19 mouse cellular contexts compared by ENCODE assay signal in genomic region chr9:60529348-60530243, GRCm38 (mm10). TPM values are rescaled to one million over a fixed set of nuclear protein-coding genes. Genes with fewer than 3 reads are reported as not detected.
A peak's percentile ranks its signal among the peaks of the same experiment; 100 is the strongest.
DNase-seq lines count a peak whose midpoint lies in the region; ATAC-seq lines count a peak whose summit lies in the region.
"Had no signal": no experiment of that assay in that cellular context is flagged by ENCODE, and none has a peak within 500 bp of the region (broad histone marks: within the 10 kb centered on the region; RNA-seq: fewer than 3 reads in every experiment).

No protein-coding gene starts in this region.

- H3K36me3 ChIP-seq in heart, embryonic 10.5 days = no peaks in the 10 kb centered on the region
- H3K36me3 ChIP-seq in lung, embryonic 16.5 days (ENCODE audit: control insufficient read depth, insufficient read depth, low read length) = no peaks in the 10 kb centered on the region
- H3K36me3 ChIP-seq: forebrain, embryonic 15.5 days had no signal

- no peak overlapping the region for H3K4me3 ChIP-seq in heart, embryonic 10.5 days
- no peak overlapping the region for H3K4me3 ChIP-seq in lung, embryonic 16.5 days (ENCODE audit: low read length)
- H3K4me3 ChIP-seq: forebrain, embryonic 15.5 days had no signal

- H3K4me1 ChIP-seq in heart, embryonic 10.5 days = peaks cover 52% of the 10 kb centered on the region
- peaks cover 15% of the 10 kb centered on the region for H3K4me1 ChIP-seq in lung, embryonic 16.5 days (replicated peaks; ENCODE audit: control insufficient read depth, insufficient read depth, low read length)
- H3K4me1 ChIP-seq: forebrain, embryonic 15.5 days had no signal

- peak overlapping the region; percentile 68; the same call in 1 of the 2 replicates for H3K27ac ChIP-seq in heart, embryonic 10.5 days
- no peak overlapping the region for H3K27ac ChIP-seq in lung, embryonic 16.5 days (ENCODE audit: low read length)
- H3K27ac ChIP-seq: forebrain, embryonic 15.5 days; hindbrain, postnatal 0 days; macrophage had no signal

- no peaks in the 10 kb centered on the region for H3K9me3 ChIP-seq in heart, embryonic 10.5 days
- H3K9me3 ChIP-seq in lung, embryonic 16.5 days (ENCODE audit: control insufficient read depth, low read length) = no peaks in the 10 kb centered on the region
- H3K9me3 ChIP-seq: forebrain, embryonic 15.5 days had no signal

- no peak overlapping the region for H3K9ac ChIP-seq in lung, embryonic 16.5 days (ENCODE audit: low read length)
- H3K9ac ChIP-seq: forebrain, embryonic 15.5 days had no signal

- no peak for DNase-seq in heart, embryonic 10.5 days (ENCODE audit: low spot score)
- no peak for DNase-seq in heart, adult 8-10 months (ENCODE audit: low spot score)
- DNase-seq in lung, adult 18-20 months = peak; percentile 72 to 75
- DNase-seq in lung, postnatal 14 days = no peak
- no peak for DNase-seq in ovary, postnatal 36 days (ENCODE audit: low spot score)
- DNase-seq: adrenal gland, postnatal 25 days; cerebellum, adult 11 months; cerebellum, postnatal 25 days; embryo, embryonic 11 days; gastrocnemius, postnatal 14 days; kidney, postnatal 4 days; thymus, postnatal 14 days had no signal

- H3K4me2 ChIP-seq in lung, embryonic 16.5 days (ENCODE audit: low read depth, low read length) = no peak overlapping the region
- H3K4me2 ChIP-seq: forebrain, embryonic 15.5 days; liver, embryonic 11.5 days; midbrain, embryonic 11.5 days had no signal

- H3K27me3 ChIP-seq in heart, embryonic 10.5 days (ENCODE audit: insufficient read depth, poor library complexity, severe bottlenecking) = no peaks in the 10 kb centered on the region
- H3K27me3 ChIP-seq in lung, embryonic 16.5 days (ENCODE audit: control insufficient read depth, insufficient read depth, low read depth, low read length) = no peaks in the 10 kb centered on the region
- H3K27me3 ChIP-seq: forebrain, embryonic 15.5 days had no signal

- WGBS in heart, embryonic 10.5 days = 65% methylated on average over 10 of the region's 10 CpGs
- WGBS in lung, embryonic 16.5 days = 56% methylated on average over 10 of the region's 10 CpGs

- ATAC-seq in lung, embryonic 16.5 days (ENCODE audit: low read depth) = peak; percentile 54; the same call in 1 of the 2 replicates
- no peak for ATAC-seq in inflammation-experienced regulatory T-cells, adult 6 months
- ATAC-seq: forebrain, embryonic 15.5 days; hindbrain, postnatal 0 days had no signal

RNA-seq across cellular contexts. Expression of gene Thsd4, which starts 7.8 kb away (rescaled TPM):
- 19.5 and 24.2 TPM in 2 replicates for polyA plus RNA-seq in heart, embryonic 10.5 days (2016; fragmentation: Nextera tagmentation; extraction: Ambion mirVana)
- 1 to 10 TPM; 3.7 to 4.8 (median 4.2) TPM for total RNA-seq in heart, adult 8-10 months (2022)
- 6.4 and 7.3 TPM in 2 replicates for polyA plus RNA-seq in lung, embryonic 16.5 days (2015; fragmentation: Nextera tagmentation; extraction: Ambion mirVana)
- not detected for polyA plus RNA-seq in inflammation-experienced regulatory T-cells, adult 6 months (2017; shearing (Covaris generic))
- polyA plus RNA-seq: macrophage had no signal

Comparison
In these comparisons a context has a peak if more than half of its experiments do, and no peak if none do; other contexts are left out.
1. DNase-seq: peak in lung, adult 18-20 months (2 of 2); none in heart, embryonic 10.5 days (single experiment), heart, adult 8-10 months (single experiment), lung, postnatal 14 days (single experiment) and ovary, postnatal 36 days (single experiment).